Mouse (Mus musculus) brown adipose tissue, adult 24 weeks (tissue): ENCODE data around the gene Ints7. TPM values are rescaled to one million over a fixed set of nuclear protein-coding genes. Genes with fewer than 3 reads are reported as not detected.

Experiments used
- H3K27ac ChIP-seq: fragments of 200-500 bp; replicated peaks from 2 replicates; pipeline ENCODE4 v1.5.1; 2012; ENCODE audit warnings: low read depth, mild to moderate bottlenecking, low read length
- H3K4me1 ChIP-seq: fragments of 200-500 bp; 2 replicates; pipeline ENCODE4 v1.6.1; 2012; ENCODE audit warnings: low read length, mixed read lengths; ENCODE audit not compliant: control insufficient read depth, insufficient read depth, insufficient read length
- H3K4me3 ChIP-seq: fragments of 200-500 bp; 2 replicates; pipeline ENCODE4 v1.5.1; 2012; ENCODE audit warnings: low read depth, mild to moderate bottlenecking, low read length, moderate library complexity; ENCODE audit not compliant: insufficient read depth
- polyA plus RNA-seq: library from polyadenylated mRNA; stranded (reverse); fragments of >200 nt; gene quantifications from 2 replicates; pipeline ENCODE4 v1.2.4, GENCODE M21; 2012; ENCODE audit not compliant: missing spikeins, insufficient read depth, insufficient read length

Gene Ints7
- polyA plus RNA-seq, 1 experiment: 9.3 TPM

GRCm38 (mm10) chr1:191632511-191633095 is 57.2 kb downstream of the Ints7 start:
- Histone ChIP-seq H3K27ac (no peak overlapping the region), H3K4me1 (peaks cover 8% of the 10 kb centered on the region), H3K4me3 (no peak overlapping the region)

GRCm38 (mm10) chr1:191634116-191634515 is 58.7 kb downstream of the Ints7 start:
- H3K27ac ChIP-seq: no peak overlapping the region
- H3K4me1 ChIP-seq: peaks cover 3% of the 10 kb centered on the region
- H3K4me3 ChIP-seq: no peak overlapping the region

GRCm38 (mm10) chr1:191638404-191638803 is 63.0 kb downstream of the Ints7 start:
- peaks cover 8% of the 10 kb centered on the region; the same call in 1 of the 2 replicates for H3K4me1 ChIP-seq
- no peak overlapping the region for H3K4me3 ChIP-seq
- H3K27ac ChIP-seq: no peak overlapping the region

GRCm38 (mm10) chr1:191639200-191639807 is 63.9 kb downstream of the Ints7 start:
- Histone ChIP-seq H3K27ac (no peak overlapping the region), H3K4me3 (no peak overlapping the region), H3K4me1 (peaks cover 8% of the 10 kb centered on the region; the same call in 1 of the 2 replicates)

- no peak overlapping the region for H3K27ac ChIP-seq
Measured at GRCm38 (mm10) chr1:191640146-191640545, 64.7 kb downstream of the Ints7 start.

GRCm38 (mm10) chr1:191640848-191641247 is 65.4 kb downstream of the Ints7 start:
- H3K27ac ChIP-seq: no peak overlapping the region
- peaks cover 8% of the 10 kb centered on the region; the same call in 1 of the 2 replicates for H3K4me1 ChIP-seq
- no peak overlapping the region for H3K4me3 ChIP-seq

More at GRCm38 (mm10) chr1:191640146-191640545, 64.7 kb downstream of the Ints7 start:
- no peak overlapping the region for H3K4me3 ChIP-seq
- peaks cover 8% of the 10 kb centered on the region; the same call in 1 of the 2 replicates for H3K4me1 ChIP-seq

GRCm38 (mm10) chr1:191641438-191641837 is 66.0 kb downstream of the Ints7 start:
- no peak overlapping the region; the same call in 1 of the 2 replicates for H3K27ac ChIP-seq
- H3K4me3 ChIP-seq: no peak overlapping the region
- H3K4me1 ChIP-seq: peaks cover 8% of the 10 kb centered on the region; the same call in 1 of the 2 replicates

GRCm38 (mm10) chr1:191642903-191643302 is 67.5 kb downstream of the Ints7 start:
- H3K4me3 ChIP-seq: no peak overlapping the region
- H3K4me1 ChIP-seq: peaks cover 8% of the 10 kb centered on the region; the same call in 1 of the 2 replicates
- no peak overlapping the region for H3K27ac ChIP-seq

GRCm38 (mm10) chr1:191645921-191646320 is 70.5 kb downstream of the Ints7 start:
- H3K4me3 ChIP-seq: no peak overlapping the region
- H3K27ac ChIP-seq: no peak overlapping the region
- H3K4me1 ChIP-seq: peaks cover 3% of the 10 kb centered on the region; the same call in 1 of the 2 replicates

GRCm38 (mm10) chr1:191647590-191647989 is 72.2 kb downstream of the Ints7 start:
- no peak overlapping the region for H3K27ac ChIP-seq

GRCm38 (mm10) chr1:191659441-191659840 is 84.0 kb downstream of the Ints7 start:
- no peak overlapping the region for H3K4me3 ChIP-seq
- peaks cover 12% of the 10 kb centered on the region for H3K4me1 ChIP-seq
- H3K27ac ChIP-seq: no peak overlapping the region

More at GRCm38 (mm10) chr1:191647590-191647989, 72.2 kb downstream of the Ints7 start:
- Histone ChIP-seq H3K4me3 (no peak overlapping the region), H3K4me1 (no peaks in the 10 kb centered on the region)

GRCm38 (mm10) chr1:191661019-191661796 is 85.8 kb downstream of the Ints7 start:
- H3K27ac ChIP-seq: peak overlapping the region; percentile 40; the same call in 1 of the 2 replicates
- no peak overlapping the region for H3K4me3 ChIP-seq
- H3K4me1 ChIP-seq: peaks cover 12% of the 10 kb centered on the region

GRCm38 (mm10) chr1:191662178-191662898 is 86.9 kb downstream of the Ints7 start:
- Histone ChIP-seq H3K27ac (no peak overlapping the region), H3K4me1 (peaks cover 12% of the 10 kb centered on the region)

GRCm38 (mm10) chr1:191662899-191663500 is 87.6 kb downstream of the Ints7 start:
- Histone ChIP-seq H3K4me1 (peaks cover 12% of the 10 kb centered on the region), H3K27ac (no peak overlapping the region), H3K4me3 (no peak overlapping the region)

More at GRCm38 (mm10) chr1:191662178-191662898, 86.9 kb downstream of the Ints7 start:
- no peak overlapping the region for H3K4me3 ChIP-seq
